Mouse (Mus musculus) hindbrain, postnatal 0 days (tissue): ENCODE measurements at regions not wholly inside any gene's neighbourhood (a gene's known extent, or its start where the extent isn't known, plus 50 kb on each side); places are given as distances from the start of the nearest gene placed in this dataset.

ENCODE experiments used
- ATAC-seq: fragments of 200-750 bp; cut with Nextera tagmentation; 2 replicates; pipeline ENCODE4 v1.8.0; 2017; ENCODE audit warnings: mild to moderate bottlenecking, moderate TSS enrichment, moderate library complexity
- DNase-seq: peaks from one replicate; pipeline ENCODE4 v3.0.0-alpha.2; 2015; ENCODE audit warnings: low spot score
- H3K27ac ChIP-seq: fragments of 300-500 bp; sonication (generic); 2 replicates; pipeline ENCODE4 v1.5.1; 2014; ENCODE audit warnings: mild to moderate bottlenecking
- H3K27me3 ChIP-seq: fragments of 300-500 bp; sonication (generic); 2 replicates; pipeline ENCODE4 v1.6.1; 2014; ENCODE audit warnings: low read length, mixed read lengths; ENCODE audit not compliant: insufficient read depth
- H3K36me3 ChIP-seq: fragments of 300-500 bp; sonication (generic); 2 replicates; pipeline ENCODE4 v1.6.1; 2014; ENCODE audit warnings: low read length, mixed read lengths; ENCODE audit not compliant: insufficient read depth
- H3K4me1 ChIP-seq: fragments of 300-500 bp; sonication (generic); 2 replicates; pipeline ENCODE4 v1.6.1; 2014; ENCODE audit warnings: antibody characterized with exemption, low read length, mixed read lengths; ENCODE audit not compliant: insufficient read depth
- H3K4me2 ChIP-seq: fragments of 300-500 bp; sonication (generic); 2 replicates; pipeline ENCODE4 v1.6.1; 2014; ENCODE audit warnings: low read depth, mild to moderate bottlenecking, low read length, moderate library complexity, mixed read lengths
- H3K4me3 ChIP-seq: fragments of 300-500 bp; sonication (generic); 2 replicates; pipeline ENCODE4 v1.5.1; 2014; ENCODE audit warnings: low read length
- H3K9ac ChIP-seq: fragments of 300-500 bp; sonication (generic); replicated peaks from 2 replicates; pipeline ENCODE4 v1.6.1; 2014; ENCODE audit warnings: mild to moderate bottlenecking, low read length, moderate library complexity, mixed read lengths
- H3K9me3 ChIP-seq: fragments of 300-500 bp; sonication (generic); 2 replicates; pipeline ENCODE4 v1.6.1; 2016; ENCODE audit warnings: low read length, mixed read lengths
- CTCF ChIP-seq: IDR thresholded peaks from 2 replicates; pipeline ENCODE4 v1.5.1; 2016; ENCODE audit warnings: antibody characterized with exemption, control low read depth, low read depth
- WGBS: fragments of 180-500 bp; shearing (Covaris S2); extraction: QIAGEN DNeasy Blood & Tissue Kit; methylation state at CpG from one replicate; pipeline ENCODE4 v1.1.7; 2014; 5-methylcytosine and 5-hydroxymethylcytosine counted together

DNA sequence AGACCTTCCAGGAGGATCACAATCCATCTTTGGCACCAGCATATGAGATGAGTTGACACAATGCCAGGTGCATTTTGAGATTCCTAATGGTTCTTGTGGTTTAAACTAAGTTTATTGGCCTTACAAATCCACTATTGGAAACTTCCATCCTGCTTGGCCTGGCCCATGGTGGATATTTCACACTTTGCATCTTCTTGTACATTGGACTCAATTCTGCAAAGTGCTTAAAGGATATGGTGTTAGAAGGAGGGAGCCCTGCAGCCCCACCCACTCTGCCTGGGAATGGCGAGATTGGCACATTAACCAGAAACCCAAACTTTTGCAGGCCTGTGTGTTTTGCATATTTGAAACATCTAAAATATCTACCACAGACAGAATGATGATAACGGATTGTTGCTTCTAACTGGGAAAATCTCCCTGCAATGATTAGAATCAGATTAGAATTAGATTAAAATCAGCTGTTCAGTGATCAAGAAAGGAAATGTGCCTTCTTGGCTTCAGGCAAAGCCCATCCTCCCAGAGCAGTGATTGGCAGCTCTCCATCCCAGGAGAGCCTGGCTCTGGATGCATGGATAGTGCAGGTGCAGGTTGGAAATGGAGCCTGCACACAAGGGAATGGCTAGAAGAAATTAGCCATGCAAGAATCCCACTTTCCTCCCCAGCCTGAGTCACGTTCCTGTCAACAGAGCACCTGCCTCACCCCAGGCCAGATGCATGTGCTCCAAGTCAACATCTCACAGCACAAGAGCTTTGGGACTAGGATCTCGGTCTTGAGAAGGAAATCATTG is 162.3 kb downstream of the Atp6ap1l start:
- 60% methylated on average over 4 of the region's 4 CpGs for WGBS
- TF ChIP-seq CTCF, result no peak
- H3K4me2 ChIP-seq, result no peak overlapping the region
- no peak overlapping the region for H3K4me3 ChIP-seq
- no peaks in the 10 kb centered on the region for H3K4me1 ChIP-seq
- no peak; the same call in 1 of the 2 replicates for ATAC-seq
- DNase-seq, result peak; percentile 32
- H3K27me3 ChIP-seq, result no peaks in the 10 kb centered on the region
- H3K27ac ChIP-seq, result no peak overlapping the region
- H3K9ac ChIP-seq, result no peak overlapping the region
- H3K9me3 ChIP-seq, result no peaks in the 10 kb centered on the region
- H3K36me3 ChIP-seq, result no peaks in the 10 kb centered on the region

DNA sequence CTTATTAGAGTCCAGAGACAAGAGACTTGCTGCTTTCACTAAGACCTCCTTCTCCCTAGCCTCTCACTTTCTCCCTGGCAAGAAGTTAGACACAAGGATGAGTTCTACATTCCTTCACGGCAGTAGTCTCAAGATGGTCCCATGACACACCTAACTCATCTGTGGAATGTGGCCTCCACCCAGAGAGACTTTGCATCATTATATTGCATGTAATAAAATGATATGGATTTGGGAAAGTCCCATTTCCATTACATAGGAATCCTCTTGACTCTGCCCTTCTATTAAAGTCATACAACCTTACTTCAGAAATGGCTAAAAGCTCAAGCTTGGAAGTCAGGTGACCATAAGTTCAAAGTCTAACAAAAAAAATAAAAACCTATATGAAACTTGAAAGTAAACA is 165.4 kb downstream of the Atp6ap1l start:
- H3K27me3 ChIP-seq, result no peaks in the 10 kb centered on the region
- ATAC-seq (no peak), DNase-seq (no peak)
- TF ChIP-seq CTCF, result no peak
- H3K4me2 ChIP-seq, result no peak overlapping the region
- H3K36me3 ChIP-seq, result no peaks in the 10 kb centered on the region
- H3K27ac ChIP-seq, result no peak overlapping the region
- H3K9ac ChIP-seq, result no peak overlapping the region
- no peaks in the 10 kb centered on the region for H3K9me3 ChIP-seq
- no peak overlapping the region for H3K4me3 ChIP-seq
- H3K4me1 ChIP-seq, result no peaks in the 10 kb centered on the region
- 97% methylated on average over 1 of the region's 1 CpGs for WGBS

DNA sequence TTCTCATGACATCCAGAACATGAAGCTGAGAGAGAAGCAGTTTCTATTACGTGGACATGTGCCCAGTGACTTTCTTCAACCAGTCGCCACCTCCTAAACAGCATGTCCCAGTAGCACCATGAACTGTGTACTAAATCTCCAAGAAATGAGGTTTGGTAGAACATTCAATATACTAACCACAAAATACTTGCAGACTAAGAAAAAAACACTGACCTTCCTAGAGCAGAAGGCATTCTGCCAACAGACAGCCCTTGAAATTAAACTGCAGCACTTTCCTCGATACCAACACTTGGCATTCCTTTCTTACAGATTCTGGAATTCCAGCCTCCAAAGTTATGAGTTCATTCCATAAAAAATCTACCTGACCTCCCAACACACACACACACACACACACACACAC is 166.6 kb downstream of the Atp6ap1l start:
- Histone ChIP-seq H3K27ac (no peak overlapping the region), H3K27me3 (no peaks in the 10 kb centered on the region), H3K36me3 (no peaks in the 10 kb centered on the region), H3K4me2 (no peak overlapping the region), H3K9ac (no peak overlapping the region), H3K4me1 (no peaks in the 10 kb centered on the region), H3K9me3 (no peaks in the 10 kb centered on the region), H3K4me3 (no peak overlapping the region)
- ATAC-seq (no peak), DNase-seq (no peak)
- WGBS, result 69% methylated on average over 3 of the region's 3 CpGs
- TF ChIP-seq CTCF, result no peak

DNA sequence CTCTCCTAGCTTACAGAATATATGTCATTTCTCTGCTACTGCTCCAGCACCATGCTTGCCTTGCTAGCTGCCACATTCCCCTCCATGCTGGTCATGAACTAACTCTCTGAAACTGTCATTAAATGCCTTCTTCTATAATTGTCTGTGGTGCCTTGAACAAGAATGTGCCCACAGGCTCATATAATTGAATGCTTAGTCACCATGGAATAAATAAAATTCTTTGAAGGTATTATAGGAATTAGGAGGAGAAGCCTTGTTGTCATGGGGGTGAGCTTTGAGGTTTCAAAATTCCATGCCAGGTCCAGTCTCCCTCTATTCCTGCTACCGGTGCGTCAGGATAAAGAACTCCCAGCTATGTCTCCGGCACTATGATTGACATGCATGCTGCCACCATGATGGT is 171.9 kb downstream of the Atp6ap1l start:
- Histone ChIP-seq H3K27me3 (no peaks in the 10 kb centered on the region), H3K27ac (no peak overlapping the region), H3K9ac (no peak overlapping the region), H3K9me3 (no peaks in the 10 kb centered on the region), H3K4me2 (no peak overlapping the region), H3K36me3 (no peaks in the 10 kb centered on the region), H3K4me3 (no peak overlapping the region), H3K4me1 (no peaks in the 10 kb centered on the region)
- ATAC-seq, result no peak
- TF ChIP-seq CTCF, result no peak
- DNase-seq, result no peak
- 89% methylated on average over 3 of the region's 3 CpGs for WGBS

DNA sequence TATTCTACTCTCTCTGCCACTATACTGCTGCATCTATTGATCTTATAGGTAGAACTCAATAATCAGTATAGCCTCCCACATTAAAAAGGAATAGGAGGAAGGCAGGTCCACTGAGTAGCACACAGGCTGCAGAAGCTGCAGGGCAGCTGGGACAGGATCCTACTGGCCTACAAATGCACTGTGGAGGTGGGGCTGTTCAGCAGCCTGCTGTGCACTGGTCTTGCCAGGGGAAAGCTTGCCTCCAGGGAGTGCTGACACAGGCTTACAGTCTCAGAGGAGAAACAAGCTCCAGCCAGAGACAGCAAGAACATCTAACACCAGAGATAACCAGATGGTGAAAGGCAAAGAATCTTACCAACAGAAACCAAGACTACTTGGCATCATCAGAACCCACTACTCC is 176.1 kb downstream of the Atp6ap1l start:
- H3K9me3 ChIP-seq, result no peaks in the 10 kb centered on the region
- no peak for TF ChIP-seq CTCF
- no peaks in the 10 kb centered on the region for H3K4me1 ChIP-seq
- no peaks in the 10 kb centered on the region for H3K36me3 ChIP-seq
- no peaks in the 10 kb centered on the region for H3K27me3 ChIP-seq
- H3K4me2 ChIP-seq, result no peak overlapping the region
- ATAC-seq (peak; percentile 70; the same call in 1 of the 2 replicates), DNase-seq (peak; percentile 26)
- no peak overlapping the region for H3K4me3 ChIP-seq
- no peak overlapping the region for H3K9ac ChIP-seq
- no peak overlapping the region for H3K27ac ChIP-seq

DNA sequence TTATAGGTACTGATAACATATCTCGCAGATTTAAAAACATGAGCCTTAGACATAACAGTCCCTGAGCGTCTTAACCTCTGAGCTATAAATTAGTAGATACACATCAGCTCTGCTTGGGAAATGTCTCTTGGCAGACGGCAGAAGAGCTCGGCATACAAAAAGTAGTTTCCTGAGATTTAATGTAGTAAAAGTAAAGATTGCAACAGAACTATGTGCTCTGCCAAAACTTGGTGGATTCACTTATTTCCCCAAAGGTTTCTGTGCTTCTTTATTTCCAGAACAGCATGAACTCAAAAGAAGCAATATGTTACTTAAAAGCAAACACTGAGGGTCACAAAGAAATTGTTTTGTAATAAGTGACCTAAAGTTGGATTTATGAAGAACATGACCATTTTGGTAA is 177.3 kb downstream of the Atp6ap1l start:
- H3K4me1 ChIP-seq, result no peaks in the 10 kb centered on the region
- ATAC-seq (no peak), DNase-seq (no peak)
- H3K36me3 ChIP-seq, result no peaks in the 10 kb centered on the region
- no peak overlapping the region for H3K27ac ChIP-seq
- no peak overlapping the region for H3K9ac ChIP-seq
- no peak overlapping the region for H3K4me2 ChIP-seq
- 87% methylated on average over 4 of the region's 4 CpGs for WGBS
- no peak overlapping the region for H3K4me3 ChIP-seq
- no peaks in the 10 kb centered on the region for H3K27me3 ChIP-seq
- H3K9me3 ChIP-seq, result no peaks in the 10 kb centered on the region
- TF ChIP-seq CTCF, result no peak

DNA sequence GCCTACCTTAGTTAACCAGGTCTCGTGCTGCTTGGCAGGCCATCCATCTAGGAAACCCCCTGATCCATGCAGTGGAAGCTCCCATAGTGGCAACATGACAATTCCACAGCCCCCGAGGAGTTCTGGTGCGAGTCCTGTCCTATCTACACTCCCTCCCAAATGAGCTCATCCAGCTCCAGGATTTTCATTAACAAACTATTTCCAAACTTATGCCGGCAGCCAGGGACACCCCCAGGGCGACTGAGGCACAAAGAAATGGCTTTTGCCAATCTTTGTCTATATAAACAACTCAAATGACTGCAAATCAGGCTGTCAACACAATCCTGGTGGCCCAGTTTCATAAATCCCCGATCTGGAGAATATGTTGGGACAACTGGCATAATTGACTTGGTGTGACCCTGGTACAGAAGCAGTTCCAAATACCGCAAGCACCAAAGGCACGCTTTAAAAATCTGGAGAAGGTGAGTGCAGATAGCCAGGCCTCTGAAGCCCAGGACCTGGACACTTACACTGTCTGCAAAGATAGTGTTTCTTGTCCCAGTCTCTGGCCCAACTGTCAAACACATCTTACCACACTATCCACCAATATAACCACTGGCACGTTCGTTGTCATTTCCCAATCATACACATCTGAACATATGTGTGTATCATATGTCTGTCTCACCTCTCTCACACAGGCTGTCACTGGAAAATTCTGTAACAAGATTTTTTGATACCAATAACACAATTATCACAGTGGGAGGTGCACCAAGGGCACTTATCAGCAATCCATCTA is 179.9 kb downstream of the Atp6ap1l start:
- Histone ChIP-seq H3K4me2 (no peak overlapping the region), H3K4me3 (no peak overlapping the region), H3K4me1 (no peaks in the 10 kb centered on the region), H3K9me3 (no peaks in the 10 kb centered on the region), H3K27me3 (no peaks in the 10 kb centered on the region), H3K27ac (no peak overlapping the region), H3K9ac (no peak overlapping the region), H3K36me3 (no peaks in the 10 kb centered on the region)
- DNase-seq (no peak), ATAC-seq (no peak)
- 90% methylated on average over 10 of the region's 10 CpGs for WGBS
- no peak for TF ChIP-seq CTCF
